Mouse (Mus musculus) ES-E14 (cell line): ENCODE data around the gene Lrmda.

Source experiments
- CHD2 ChIP-seq: IDR thresholded peaks from 2 replicates; pipeline ENCODE4 v1.6.1; 2014; ENCODE audit warnings: mild to moderate bottlenecking, low read depth, low read length, inconsistent platforms
- ZC3H11A ChIP-seq: IDR thresholded peaks from 2 replicates; pipeline ENCODE4 v1.6.1; 2012; ENCODE audit warnings: low read depth, mild to moderate bottlenecking, inconsistent platforms, low read length, borderline replicate concordance
- ZNF384 ChIP-seq: IDR thresholded peaks from 2 replicates; pipeline ENCODE4 v1.6.1; 2012; ENCODE audit warnings: low read depth, low read length, inconsistent platforms

DNA sequence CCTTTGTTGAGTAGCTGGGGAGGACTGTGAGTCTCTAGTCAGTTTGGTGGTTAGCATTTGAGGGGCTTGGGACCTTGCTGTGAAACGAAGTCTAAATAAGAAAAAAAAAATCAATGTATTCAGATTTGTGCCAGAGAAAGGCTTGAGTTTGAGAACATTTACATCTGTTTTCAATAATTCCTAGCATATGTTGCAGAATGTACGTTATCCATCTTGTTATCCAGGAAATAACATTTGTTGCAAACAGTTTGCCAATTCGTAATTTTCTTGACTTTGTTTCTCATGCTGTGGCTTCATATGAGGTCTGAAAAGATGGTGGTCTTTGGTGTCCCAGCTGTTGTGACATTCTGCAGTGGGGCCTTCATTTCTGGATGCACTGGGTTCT, 353.8 kb downstream of the Lrmda start:
- TF ChIP-seq ZNF384 (no peak), CHD2 (no peak), ZC3H11A (no peak)
